Mouse (Mus musculus): ENCODE results near the gene Bfar. TPM values are rescaled to one million over a fixed set of nuclear protein-coding genes. Genes with fewer than 3 reads are reported as not detected.
"Not testable (repeated sequence)": the region's sequence is repeated elsewhere in the genome, so short reads cannot be mapped to it uniquely, and the experiment has no call there.

Gene Bfar
- 48.0 and 53.0 TPM in 2 replicates for total RNA-seq (2015)
- total RNA-seq (2017), result 57.4 and 67.3 TPM in 2 replicates

DNA sequence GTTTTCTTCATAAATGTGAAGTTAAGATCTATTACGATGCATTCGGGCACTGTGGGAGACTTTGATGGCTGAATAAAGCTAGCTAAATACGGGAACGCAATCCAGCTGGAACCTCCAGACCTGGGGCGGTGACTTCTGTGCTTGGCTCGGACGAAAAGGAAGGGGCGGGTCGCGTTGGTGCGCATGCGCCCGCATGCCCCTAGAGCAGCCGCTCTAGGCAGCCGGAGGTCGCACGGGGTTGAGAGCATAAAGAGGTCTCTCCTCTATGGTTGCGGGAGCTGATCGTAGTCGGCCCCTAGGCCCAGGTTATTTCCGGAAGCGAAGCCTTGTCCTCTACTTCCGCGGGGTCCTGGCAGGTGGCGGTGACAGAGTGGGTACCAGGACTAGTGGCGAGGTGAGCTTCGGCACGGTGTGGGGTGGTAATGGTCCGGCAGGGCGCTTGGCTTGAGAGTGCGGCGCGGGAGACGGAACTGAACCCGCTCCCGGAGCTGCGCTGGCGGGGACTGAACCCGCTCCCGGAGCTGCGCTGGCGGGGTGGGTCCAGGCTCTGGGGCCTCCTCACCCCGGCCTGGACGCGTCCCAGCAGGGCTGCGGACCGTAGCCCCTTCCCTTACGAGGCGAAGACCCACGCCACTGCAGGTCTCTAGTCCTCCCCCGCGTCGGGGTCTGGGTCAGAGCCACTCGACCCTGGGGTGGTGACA, at the start of gene Bfar, which contains the start of gene 3110001I22Rik:
Gene Bfar, plus strand, starts transcription at position 174 of the 701 bp plus-strand sequence.
Gene 3110001I22Rik, plus strand, starts transcription at position 245 of the 701 bp plus-strand sequence.
- ATAC-seq (replicated peaks; ENCODE audit: poor library complexity), result peak; percentile 64

DNA sequence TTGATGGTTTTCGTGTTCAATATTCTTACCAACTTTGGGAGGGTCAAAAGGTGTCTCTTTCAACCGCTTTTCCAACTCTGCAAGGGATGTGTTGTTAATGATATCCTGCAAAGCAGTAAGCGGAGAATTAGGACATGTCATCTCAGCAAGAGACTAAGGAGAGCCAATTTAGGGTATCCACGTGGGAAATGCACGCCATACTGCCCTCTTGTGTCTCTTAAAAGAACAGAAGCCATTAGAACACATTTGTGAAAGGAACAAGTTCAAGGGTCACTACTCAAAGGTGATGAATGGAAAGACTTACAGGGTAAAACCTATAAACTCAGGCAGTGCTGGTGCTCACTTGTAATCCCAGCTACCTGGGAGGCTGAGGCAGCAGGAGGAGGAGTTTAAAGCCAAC, 43.3 kb upstream of the Bfar start:
- peak; percentile 60; the same call in 1 of the 2 replicates for ATAC-seq (replicated peaks; ENCODE audit: poor library complexity)

DNA sequence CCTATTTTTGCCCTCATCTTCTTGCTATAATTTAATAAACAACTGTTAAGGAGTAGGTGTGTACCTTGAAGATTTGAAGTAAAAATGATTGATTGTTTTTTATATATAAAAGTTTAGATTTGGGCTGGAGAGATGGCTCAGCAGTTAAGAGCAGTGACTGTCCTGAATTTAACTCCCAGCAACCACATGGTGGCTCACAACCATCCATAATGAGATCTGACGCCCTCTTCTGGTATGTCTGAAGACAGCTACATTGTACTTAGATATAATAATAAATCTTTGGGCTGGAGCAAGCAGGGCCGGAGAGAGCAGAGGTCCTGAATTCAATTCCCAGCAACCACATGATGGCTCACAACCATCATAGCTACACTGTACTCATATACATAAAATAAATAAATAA, 33.5 kb upstream of the Bfar start:
- ATAC-seq (replicated peaks; ENCODE audit: poor library complexity), result not testable (repeated sequence)

DNA sequence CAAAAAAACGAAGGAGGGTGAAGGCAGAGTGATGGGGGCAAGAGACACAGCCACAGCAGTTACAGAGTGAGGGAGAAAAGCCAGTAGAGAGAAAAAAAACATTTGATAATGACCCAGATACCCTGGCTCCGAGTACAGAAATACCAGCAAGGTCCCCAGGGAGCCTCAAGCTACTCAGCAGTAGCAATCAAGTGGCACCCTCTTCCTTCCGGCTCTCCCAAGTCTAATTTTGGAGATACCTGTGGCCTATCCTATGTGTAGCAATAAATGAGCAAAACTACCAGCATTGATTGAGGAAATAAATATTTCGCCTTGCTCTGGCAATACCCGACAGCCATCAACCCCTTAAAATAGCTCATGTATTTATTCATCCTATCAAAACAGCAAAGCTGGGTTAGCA, 32.1 kb upstream of the Bfar start:
- no peak for ATAC-seq (replicated peaks; ENCODE audit: poor library complexity)

DNA sequence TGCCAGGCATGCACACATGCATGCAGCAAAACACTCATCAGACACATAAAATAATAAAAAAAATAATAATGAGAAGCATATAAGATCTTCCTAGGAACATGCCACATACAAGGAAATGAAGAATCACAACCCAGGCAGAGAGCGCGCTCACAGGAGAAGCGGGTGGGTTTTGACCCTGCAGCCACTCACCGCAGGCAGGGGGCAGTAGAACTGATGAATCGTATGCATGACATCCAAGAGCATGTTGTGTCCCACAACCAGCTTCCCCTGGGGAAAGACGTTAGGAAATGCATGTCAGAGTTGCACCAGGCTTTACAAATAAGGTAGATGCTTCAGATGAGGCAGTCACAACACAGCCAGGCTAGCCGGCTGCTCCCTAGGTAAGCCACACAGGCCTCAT, 31.6 kb upstream of the Bfar start:
- 0 out of 2 replicates have a peak, but pooled peaks have one; percentile 34 for ATAC-seq (replicated peaks; ENCODE audit: poor library complexity)

DNA sequence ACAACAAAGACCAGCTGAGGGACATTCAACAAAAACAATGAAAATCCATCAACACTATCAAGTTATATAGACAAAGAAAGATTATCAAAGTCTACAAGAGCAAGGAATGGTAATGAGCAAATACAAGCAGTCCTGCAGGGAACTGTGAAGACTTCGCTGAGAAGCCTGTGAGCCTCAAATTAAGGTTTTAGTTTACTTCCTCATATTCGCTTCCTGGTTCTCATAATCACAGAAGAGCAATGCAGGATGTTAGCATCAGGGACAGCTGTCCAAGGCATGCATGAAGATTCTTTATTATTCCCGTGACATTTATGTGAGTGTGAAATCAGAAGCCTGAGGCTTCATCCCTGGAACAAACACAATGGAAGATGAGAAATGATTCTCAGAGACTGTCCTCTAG, 27.2 kb upstream of the Bfar start:
- 0 out of 2 replicates have a peak, but pooled peaks have one; percentile 29 for ATAC-seq (replicated peaks; ENCODE audit: poor library complexity)

DNA sequence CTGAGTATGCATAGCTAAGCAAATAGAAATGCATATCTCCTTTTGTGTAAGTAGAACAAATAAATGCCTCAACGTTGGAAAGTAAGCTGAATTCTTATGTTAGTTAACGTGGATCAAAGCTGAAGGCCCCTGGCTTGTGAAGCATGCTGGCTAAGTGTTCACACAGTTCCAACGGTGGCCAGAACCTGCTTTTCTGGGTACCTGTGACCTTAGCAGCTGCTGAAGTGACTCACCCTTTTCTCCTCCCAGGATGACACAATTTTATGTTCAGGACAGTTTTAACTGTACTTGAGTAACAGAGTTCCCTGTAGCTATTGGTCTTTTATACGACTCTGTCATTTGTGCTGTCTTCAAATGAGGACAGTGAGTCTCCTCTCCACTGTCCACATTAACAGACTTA, 25.7 kb upstream of the Bfar start:
- ATAC-seq (replicated peaks; ENCODE audit: poor library complexity), result no peak

DNA sequence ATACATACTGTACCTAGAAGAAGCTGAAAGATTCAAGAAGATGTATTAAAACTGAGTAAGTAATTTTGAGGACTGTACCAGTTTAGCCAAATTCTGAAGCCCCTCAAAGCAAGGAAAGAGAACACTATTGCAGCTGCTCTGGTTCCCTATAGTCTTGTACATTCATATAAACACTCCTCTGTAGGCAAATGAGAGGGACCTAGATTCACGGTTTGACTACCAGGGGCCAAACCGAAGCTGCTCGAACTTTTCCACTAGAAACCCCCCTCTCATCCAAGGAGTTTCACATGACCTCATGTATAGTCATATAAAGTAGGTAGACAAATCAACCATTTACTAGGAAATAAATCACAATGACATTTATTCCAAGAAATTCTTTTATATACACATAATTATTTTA, 12.8 kb upstream of the Bfar start:
- ATAC-seq (replicated peaks; ENCODE audit: poor library complexity), result no peak

DNA sequence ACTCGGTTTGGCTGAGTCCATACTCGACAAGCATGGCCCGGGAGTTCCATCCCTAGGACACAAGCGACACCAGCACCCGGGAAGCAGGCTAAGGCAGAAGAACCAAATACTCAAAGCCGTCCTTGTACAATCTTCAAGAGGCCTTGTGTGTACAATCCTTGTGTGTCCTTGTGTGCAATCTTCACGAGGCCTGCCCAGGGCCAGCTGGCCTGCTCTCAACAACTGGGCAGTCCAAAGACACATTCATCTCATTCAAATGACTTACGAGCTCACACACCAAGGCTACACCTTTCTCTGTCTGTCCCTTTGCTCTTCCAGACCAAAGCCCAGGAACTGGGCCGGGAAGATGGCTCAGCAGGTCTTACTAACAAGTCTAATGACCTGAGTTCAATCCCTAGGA, 10.9 kb upstream of the Bfar start:
- ATAC-seq (replicated peaks; ENCODE audit: poor library complexity), result no peak

DNA sequence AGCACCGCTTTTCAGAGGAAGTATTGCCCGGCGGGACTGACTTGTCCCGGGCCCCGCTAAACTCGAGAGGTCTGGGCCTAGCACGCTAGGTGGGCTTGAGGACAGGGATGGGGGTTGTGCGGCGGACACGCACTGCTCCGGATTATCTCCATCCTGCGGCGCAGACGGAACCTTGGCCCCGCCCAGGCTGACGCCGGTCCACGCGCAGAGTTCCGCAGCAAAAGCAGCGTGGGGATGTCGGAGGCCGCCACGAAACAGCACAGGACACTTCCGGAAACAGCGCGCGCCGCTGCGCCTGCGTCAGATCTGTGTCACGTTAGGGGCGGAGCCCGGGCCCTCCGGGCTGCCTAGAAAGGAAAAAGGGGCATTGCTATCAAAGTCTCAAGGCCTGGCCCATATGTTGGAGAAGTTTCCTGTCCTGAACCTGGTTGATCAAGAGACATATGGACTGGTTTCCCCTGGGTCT, 3.7 kb upstream of the Bfar start, which contains the start of gene Parn:
Gene Parn, minus strand, starts transcription at position 293 of the 466 bp plus-strand sequence.
- peak; percentile 70 for ATAC-seq (replicated peaks; ENCODE audit: poor library complexity)

DNA sequence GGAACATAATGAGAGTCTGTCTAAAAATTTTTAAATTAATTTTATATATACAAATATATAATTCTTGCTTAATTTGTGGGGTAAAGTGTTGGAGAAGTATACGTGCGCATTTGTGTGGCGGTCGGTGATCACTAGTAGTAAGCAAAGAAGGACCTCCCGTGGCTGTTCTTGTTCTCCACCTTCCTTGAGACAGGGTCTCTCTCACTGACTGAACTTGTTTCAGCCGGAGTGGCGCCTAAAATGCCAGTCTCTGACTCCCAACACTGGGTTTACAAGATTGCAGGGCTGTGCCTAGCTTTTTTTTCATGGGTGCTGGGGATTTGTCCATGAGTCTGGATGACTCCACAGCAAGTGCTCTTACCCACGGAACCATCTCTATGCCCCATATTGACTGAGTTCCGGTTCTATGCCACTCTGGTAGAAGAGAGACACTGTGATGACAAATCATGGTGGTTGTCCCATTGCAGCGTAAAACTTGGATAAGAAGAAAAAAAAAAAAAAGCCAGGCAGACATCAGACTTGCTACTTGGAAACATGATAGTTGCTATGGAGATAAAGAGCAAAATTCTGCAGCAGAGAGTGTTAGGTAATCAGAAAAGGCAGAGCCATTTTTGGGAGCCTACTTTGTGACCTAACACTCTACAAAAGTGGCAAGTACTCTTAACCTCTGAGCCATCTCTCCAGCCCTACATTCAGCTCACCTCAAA, 3.1 kb upstream of the Bfar start:
- peak; percentile 5; the same call in 1 of the 2 replicates for ATAC-seq (replicated peaks; ENCODE audit: poor library complexity)

DNA sequence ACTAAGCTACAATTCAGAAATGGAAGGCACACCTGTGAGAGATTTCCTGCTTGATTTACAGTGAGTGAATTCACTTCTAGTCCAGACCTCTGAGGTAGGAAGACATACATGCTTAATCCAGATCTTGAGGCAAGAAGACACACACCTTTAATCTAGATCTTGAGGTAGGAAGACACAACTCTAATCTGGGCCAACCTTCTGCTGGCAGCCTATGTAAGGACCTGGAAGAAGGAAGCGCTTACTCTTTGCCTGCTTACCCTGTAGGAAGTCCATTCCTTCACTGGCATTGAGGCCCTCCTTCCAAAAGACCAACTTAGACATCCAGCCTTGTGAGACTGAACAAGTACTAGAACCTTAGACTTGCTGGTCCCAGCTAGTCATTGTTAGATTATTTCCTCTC, 2.4 kb upstream of the Bfar start:
- ATAC-seq (replicated peaks; ENCODE audit: poor library complexity), result no peak

DNA sequence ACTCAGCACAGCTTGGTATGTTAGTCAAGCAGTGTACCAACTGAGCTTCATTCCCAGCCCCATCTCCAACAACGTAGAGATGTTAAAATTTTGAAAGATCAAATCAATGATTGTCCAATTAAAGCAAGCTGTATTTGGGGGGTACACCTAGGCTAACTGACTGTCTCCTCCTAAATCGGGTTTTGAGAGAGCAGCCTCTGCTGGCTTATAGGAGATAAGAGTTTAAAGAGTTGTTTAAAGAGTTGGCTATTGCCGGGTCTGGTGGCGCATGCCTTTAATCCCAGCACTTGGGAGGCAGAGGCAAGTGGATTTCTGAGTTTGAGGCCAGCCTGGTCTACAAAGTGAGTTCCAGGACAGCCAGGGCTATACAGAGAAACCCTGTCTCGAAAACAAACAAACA, 762 bp upstream of the Bfar start:
- ATAC-seq (replicated peaks; ENCODE audit: poor library complexity), result not testable (repeated sequence)

DNA sequence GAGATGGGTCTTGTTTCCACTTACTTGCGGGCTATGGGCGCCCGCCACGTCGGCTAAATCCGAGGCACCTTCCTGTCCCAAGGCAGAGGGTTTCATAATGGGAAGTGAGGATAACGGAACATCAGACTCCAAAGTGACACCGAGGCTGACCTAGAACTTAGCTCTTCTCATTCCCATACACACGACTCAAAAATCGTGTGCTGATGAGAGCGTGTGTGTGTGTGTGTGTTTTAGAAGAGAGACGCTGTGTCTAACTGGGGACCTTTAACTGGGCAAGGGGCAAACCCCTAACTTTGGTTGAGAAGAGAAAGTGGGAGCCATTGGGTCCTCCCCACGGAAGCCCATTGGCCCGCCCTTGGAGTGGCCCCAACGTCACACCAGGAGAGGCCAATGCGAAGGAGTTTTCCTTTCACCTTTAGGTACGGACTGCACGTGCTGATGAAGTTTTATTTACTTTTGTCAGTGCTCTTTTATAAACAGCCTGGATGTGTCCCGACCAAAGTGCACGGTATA, 784 bp downstream of the Bfar start:
- ATAC-seq (replicated peaks; ENCODE audit: poor library complexity), result peak; percentile 60

DNA sequence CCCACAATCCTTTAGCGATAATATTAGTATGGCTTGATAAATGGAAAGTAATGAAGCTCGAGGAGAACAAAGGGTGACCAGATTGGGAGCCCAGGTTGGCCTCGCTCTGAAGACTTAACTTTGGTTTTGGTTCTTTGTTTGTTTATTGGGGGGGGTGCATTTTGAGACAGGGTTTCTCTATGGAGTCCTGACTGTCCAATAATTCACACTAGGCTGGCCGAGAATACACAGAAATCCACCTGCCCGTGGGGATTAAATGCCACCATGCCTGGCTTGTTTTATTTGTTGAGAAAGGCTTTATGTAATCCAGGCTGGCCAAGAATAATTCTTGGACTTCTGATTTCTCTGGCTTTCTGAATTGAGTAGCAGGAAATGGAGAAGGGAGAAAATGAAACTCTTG, 1.5 kb downstream of the Bfar start:
- ATAC-seq (replicated peaks; ENCODE audit: poor library complexity), result no peak

DNA sequence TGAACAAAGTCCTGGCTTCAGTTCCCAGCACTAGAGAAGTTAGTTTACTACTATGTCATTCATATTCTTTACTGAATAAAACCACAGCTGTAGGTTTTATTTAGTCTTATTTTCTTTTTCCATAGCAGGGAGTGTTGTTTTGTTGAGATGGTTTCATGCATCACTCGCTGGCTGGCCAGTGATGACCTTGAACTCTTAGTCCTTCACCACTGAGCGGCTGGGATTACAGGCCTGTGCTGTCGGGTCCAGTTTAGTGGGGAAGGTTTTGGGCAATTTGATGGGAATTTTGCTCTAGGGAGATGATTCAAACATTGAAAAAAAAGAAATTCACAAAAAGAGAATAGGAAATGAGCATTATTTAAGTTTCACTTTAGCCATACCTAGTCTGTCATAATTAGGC, 2.9 kb downstream of the Bfar start:
- ATAC-seq (replicated peaks; ENCODE audit: poor library complexity), result no peak

DNA sequence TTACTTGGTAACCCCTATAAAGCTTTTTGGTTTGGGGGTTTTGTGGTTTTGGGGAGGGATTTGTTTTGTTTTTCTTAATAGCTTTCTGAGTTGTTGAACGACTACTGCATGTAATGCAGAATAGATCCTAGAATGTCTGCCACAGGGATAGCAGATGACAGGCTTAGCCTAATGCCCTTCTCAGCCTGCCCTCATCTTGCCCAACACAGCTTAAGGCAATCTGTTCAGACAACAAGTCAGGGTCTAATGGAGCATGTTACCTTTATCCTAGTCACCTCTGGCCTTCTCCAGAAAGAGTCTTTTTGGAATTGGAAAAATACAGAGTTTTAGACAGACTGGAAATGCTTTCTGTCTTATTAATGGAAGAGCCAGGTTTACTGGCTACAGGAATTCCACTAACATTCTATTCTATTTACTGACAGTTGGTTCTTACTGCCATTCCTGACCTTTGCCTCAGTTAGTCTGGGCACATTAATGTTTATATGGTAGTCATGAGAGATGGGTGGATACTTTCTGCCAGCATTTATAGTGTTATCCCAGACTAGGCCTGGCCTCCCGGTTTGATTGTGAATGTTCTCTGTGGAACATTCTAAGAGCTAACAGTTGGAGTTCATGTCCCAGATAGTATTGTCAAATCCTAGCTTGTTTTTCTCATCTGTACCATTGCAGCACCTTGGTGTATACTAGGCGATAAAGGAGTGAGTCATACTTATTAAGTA, 7.1 kb downstream of the Bfar start:
- no peak for ATAC-seq (replicated peaks; ENCODE audit: poor library complexity)

DNA sequence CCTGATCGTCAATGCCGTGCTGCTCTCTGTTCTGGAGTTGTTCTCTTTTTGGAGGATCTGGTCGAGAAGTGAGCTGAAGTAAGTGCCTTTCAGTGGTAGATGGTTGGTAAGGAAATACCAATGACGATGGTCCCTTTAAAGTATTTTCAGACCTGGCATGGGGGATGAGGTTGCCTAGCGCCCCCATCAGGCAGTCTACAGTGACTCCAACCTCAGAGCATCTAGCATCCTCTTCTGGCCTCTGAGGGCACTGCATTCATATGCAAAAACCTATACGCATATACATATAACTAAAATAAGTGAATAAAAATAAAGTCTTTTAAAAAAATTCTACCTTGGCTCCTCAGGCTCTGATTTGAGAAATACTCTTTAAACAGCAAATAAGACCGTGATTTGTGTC, 27.3 kb downstream of the Bfar start:
- peak; percentile 72 for ATAC-seq (replicated peaks; ENCODE audit: poor library complexity)

DNA sequence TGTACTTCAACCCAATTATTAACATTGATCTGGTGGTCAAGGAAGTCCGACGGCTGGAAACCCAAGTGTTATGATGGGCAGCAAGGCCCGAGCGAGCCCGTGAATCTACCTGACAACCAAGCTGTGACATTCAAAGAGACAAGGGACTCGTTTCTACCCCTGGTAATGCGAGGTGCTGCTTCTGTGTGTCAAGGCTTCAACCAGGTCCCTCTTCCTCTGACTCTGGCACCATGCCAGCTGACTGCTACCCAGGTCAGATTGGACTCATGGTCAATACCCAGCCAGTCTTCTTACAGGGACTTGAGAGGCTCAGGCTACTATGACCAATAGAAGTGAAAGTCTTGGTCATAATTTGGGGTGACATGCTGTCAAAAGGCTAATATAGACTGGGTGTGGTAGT, 30.5 kb downstream of the Bfar start:
- ATAC-seq (replicated peaks; ENCODE audit: poor library complexity), result no peak

DNA sequence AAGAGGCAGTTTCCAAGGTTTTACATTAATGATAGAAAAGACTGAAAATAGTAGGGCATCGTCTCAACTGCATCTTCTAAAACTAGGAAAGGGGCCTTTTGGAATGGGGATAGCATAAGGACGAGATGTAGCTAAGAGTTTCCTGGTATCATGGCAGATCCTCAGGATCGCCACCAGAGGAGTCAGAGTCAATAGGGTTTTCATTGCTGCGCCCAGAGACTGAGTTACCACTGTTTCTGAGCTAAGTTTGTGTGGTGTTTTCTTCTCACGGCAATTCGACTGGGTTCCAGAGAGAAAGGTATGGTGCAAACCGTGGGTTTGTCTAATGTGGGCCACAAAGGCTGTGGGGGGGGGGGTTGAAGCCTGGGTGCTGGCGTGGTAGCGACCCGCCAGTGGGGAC, 33.0 kb downstream of the Bfar start:
- no peak for ATAC-seq (replicated peaks; ENCODE audit: poor library complexity)

DNA sequence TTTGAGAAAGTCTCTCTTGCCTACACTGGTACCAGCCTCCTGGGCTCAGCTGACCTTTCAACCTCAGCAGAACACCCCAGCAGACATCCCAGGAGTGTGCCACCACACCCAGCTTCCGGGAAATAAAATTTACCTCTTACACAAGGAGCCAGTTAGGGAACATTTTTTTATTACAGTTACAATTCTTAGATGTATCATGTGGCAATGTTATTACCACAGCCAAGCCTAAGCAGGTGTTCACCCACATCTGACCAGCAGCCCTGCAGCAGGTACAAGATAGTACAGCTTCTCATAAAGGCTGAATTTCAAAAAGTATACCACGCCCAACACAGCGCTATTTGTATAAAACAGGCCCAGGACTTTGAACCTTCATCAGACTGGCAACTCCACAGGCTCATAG, 43.3 kb downstream of the Bfar start:
- no peak for ATAC-seq (replicated peaks; ENCODE audit: poor library complexity)
